Mouse (Mus musculus) cerebellum, postnatal 36 days (tissue): ENCODE measurements around the gene Stoml1.

ENCODE experiments used
- DNase-seq, 2 experiments: peaks; one replicate each; pipeline ENCODE4 v3.0.0; 2021 to 2022; ENCODE audit warnings: mixed read lengths in 2 of 2

The Stoml1 gene

DNA sequence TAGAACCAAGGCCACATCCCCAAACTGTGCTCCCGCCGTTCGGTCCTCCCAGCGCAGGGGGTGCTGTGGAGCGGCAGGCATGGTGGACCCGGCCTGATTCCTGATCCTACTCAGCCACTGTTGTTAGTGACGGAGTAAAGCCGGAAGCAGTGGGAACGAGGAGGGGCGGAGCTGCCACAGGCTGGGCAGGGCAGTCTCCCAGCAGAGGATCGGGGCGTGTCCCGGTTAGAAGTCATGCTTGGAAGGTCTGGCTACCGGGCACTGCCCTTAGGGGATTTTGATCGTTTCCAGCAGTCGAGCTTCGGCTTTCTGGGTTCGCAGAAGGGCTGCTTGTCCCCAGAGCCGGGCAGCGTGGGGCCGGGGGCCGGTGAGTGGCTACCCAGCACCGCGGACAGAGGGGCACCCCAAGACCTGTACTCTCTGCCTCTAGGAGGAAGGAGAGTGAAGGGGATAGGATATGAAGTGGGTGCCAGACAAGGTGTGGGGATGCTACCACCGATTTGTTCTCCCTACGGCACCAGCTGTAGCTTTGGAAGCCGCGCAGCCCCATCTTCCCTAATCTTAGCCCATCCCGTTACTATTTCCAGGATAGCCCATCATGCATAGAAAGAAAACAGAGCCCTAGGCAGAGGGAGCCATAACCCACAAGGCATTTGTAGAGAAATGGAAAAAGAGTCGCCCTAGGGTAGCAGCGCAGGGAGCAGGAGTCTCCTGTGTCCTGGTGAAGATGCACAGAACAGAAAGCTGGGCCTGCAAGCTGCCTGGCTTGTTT lies at the start of gene Stoml1:
Gene Stoml1, plus strand, starts transcription at position 132 of the 772 bp plus-strand sequence.
- DNase-seq, result peak; percentile 93 to 94

DNA sequence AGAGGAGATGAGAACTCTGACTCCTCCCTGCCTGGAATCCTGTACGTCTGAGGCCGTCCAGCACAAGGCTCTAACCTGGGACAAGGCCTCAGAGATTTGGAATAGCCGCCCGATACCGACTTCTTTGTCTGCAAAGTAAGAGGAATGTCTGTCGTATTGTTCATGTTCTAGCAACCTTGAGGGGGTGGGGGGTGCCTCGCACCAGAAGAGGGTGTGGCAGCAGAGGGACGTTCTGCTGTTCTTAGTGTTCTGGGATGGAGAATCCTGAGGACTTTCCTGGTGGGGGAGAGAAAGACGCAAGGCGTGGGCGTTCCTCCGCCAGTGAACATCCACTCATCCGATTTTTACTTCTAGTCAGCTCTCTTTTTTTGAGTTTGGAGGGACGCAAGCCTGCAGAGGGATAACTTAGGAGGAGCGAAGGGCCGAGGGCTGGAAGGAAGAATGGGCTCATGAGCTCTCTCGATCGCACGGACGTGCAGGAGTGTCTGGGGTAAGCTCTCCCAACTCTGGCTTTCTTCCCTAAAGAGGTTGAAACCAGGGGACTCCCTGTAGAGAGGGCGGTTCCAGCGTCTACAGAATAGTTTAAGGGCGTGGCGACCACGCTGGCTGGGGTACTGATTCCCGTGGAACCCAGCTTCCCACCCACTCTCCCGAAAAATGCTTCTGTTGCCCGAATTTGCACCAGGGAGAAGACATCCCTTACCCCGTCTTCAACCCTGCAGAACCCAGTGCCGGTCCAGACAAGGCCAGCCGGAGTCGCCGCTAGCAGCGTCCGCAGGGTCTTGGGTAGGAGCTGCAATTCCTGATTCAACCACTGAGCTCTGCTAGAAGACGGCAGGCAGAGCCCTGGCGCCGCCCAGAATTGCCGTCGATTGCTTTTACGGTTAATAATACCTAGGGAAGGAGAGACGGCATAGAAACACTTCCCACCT lies 49.2 kb upstream of the Stoml1 start, which contains the start of the genes Islr and Islr2:
Gene Islr, minus strand, starts transcription at position 791 of the 932 bp plus-strand sequence.
Gene Islr2, minus strand, starts transcription at position 804 of the 932 bp plus-strand sequence.
- peak; percentile 27 to 34 for DNase-seq

- peak; percentile 93 to 96 for DNase-seq
Measured at GRCm38 (mm10) chr9:58204448-58205000, 48.4 kb upstream of the Stoml1 start.

DNA sequence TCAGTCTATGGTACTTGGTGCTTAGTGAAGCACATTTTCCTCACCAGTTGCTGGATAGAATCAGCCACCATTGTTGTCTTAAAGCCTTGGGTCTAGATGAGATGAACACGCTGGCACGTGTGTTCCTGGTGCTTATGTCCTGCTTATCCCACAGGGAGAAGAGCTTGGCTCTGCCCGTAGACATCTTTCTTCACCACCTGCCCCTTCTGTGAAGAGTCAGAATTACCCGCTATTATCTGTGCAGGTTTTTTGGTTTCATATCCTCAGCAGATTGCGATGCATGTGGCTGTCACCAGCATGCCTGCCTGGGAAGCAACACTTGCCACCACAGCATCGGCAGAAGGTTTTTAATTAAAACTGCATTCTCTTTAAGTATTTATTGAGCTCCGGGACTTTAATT lies 47.0 kb upstream of the Stoml1 start:
- no peak for DNase-seq

DNA sequence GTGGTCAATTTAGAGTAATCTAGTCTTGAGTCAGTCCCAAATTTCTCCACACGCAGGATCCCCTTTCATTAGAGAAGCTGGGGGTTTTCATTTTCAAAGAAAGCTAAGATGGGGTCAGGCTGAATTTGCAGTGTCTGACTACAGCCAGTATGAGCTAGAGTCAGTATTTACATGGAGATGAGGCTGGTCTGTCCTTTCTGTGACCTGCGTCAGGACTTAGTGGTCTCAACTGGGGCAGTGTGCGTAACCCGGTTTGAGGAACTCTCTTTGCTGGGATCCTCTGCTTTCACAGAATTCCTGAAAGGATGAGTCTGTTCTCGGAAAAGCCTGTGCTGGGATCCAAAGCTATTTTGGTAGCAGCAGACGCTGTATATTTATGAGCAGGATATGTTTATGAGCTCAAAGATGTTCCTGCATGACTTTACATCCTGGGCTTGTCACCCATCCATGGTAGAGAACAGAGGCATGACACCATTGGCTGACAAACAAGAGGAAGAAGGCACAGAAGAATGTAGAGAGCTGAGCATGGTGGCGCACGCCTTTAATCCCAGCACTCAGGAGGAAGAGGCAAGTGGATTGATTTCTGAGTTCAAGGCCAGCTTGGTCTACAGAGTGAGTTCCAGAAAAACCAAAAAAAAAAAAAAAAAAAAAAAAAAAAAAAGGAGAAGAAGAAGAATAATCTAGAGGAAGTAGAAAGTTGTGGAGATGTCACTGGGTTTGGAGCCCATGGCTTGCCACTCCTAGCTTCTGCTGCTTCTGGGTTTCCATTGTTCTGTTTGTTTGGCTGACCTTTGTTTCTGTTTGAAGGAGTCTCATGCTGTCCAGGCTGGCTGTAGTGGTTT lies 43.3 kb upstream of the Stoml1 start:
- DNase-seq, result no peak

DNA sequence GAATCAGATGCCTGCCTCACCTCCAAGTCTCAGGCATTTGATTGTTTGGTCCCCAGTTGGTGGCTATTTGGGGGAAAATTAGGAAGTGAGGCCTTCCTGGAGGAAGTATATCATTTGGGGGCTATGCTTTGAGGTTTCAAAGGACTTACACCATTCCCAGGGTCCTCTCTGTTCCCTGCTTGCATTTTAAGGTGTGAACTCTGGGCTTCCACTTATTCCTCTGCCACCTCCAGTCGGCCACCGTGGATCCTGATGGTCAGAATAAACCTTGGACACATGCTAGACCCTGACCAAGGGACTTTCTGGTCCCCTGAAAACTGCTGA lies 42.7 kb upstream of the Stoml1 start:
- no peak for DNase-seq

- no peak for DNase-seq
Measured at GRCm38 (mm10) chr9:58213377-58213776, 39.6 kb upstream of the Stoml1 start.

DNA sequence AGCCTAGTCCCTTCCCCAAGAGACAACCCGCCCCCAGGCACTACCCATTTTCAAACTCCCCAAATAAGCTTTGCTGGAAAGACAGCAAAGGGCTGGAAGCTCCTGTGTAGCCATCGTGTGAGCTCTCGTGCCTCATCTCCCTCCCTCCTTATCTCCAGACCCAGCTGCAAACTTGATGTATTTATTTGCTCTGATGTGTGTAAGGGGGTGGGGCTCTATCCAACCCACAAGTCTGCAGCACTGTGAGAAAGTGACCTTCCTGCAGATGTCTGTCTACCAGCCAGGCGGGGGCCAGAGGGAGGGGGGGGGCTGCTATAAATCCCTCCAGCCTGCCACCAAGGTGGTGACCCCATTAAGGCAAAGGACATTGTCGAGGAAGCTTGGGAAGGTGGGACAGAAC lies 39.1 kb upstream of the Stoml1 start:
- no peak for DNase-seq

GRCm38 (mm10) chr9:58214519-58215180 lies 38.3 kb upstream of the Stoml1 start:
- DNase-seq, result no peak

DNA sequence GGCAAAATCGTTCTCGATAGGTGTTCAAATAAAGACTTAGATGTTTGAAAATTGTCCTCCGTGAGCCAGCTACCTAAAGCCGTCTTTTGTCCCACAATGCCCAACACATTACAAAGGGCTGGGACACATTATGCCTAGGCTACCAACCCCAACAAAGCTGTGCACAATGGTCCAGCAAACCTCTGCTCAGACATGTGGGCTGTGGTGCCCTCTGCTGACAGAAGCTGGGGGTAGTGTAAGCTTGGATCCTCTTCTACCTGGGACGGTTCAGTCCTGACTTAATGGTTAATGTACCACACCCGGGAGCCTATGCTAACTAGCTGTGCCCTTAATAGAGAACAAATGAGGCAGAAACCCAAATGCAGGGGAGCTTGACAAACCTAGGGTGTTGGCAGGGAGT lies 36.6 kb upstream of the Stoml1 start:
- DNase-seq, result peak; percentile 32 to 43

DNA sequence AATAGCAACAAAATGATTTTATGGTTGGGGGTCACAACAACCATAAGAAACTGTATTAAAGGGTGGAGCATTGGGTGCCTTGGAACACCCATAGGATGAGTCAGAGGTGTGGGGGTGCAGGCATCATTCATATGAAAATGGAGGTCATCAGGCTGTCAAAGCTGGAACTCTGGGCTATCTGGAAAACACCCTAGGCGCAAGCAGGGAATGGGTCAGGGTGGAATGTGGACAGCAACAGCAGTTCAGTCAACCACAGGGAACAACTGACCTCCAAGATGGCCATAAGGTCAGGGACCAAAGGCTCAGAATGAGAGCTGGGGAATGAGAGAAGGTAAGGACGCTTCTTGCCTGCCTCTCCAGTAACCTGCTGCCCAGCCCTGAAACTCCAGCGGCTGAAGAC lies 34.4 kb upstream of the Stoml1 start:
- no peak for DNase-seq

GRCm38 (mm10) chr9:58220218-58220903 lies 32.6 kb upstream of the Stoml1 start:
- DNase-seq, result peak; percentile 47 to 53

DNA sequence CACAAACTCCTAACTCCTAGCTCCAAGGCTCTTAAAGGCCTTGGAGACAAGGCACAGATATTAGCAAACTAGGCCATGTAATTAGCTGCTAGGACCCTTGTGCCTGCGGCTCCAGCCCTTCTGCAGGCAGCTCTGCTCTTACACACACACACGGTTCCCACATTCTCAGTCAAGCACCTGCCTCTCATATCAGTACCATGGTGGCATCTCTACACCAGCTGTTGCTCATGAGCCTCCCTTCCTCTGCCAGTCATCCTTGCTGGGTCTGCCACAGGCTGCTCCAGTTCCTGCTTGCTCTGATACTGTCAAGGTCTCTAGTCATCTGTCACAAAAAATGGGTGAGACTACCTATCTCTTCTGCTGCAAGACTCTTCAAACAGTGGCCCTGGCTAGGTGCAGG lies 28.6 kb upstream of the Stoml1 start:
- no peak for DNase-seq

GRCm38 (mm10) chr9:58225915-58226913 lies 26.8 kb upstream of the Stoml1 start:
- peak; percentile 37 to 45 for DNase-seq

GRCm38 (mm10) chr9:58228777-58229466 lies 24.0 kb upstream of the Stoml1 start:
- DNase-seq, result no peak

GRCm38 (mm10) chr9:58231746-58232145 lies 21.2 kb upstream of the Stoml1 start:
- no peak for DNase-seq

DNA sequence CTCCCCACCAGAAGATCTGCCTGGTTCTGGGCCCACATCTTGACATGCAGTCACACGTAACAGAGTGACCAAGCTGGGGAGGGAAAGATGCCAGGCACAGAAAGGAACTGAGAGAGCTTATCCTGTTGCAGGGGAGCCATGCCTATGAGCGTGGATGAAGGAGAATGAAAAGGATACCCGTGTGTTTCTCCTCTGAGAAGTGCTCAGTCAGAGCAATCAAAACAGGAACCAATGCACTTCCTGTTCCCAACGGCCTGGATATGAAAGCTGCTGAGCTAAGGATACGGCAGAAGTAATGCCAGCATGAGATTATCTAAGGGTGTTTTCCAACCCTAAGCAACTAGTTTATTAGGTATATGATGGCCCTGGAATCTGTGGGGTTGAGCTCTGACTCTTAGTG lies 20.6 kb upstream of the Stoml1 start:
- no peak for DNase-seq

DNA sequence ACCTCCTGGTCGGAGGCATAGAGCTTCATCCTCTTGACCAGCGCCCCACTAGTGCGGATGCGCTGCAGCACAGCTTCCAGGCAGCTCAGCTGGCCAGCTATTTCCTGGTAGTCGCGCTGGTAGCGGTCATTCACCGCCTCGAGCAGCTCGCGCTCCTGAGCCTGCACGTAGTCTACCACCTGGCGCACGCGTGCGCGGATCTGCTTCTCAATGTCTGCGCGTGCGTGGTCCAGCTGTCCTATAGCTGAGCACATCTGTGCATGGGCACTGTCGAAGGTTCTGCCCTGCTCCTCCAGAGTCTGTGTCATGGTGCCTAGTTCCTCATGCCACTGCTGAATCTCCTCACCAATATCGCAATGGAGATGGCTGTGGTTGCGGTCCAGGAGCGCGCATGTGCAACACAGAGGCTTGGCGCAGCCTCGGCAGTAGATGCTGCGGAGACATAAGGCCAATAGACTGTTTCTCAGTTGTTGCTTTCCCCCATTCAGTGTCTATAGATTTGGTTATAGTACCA lies 18.4 kb upstream of the Stoml1 start:
- DNase-seq, result no peak
